Mouse (Mus musculus): ENCODE data around the gene Suclg2.

Suclg2 gene

GRCm38 (mm10) chr6:95552339-95552950 is 166.2 kb downstream of the Suclg2 start:
- no peak for DNase-seq (ENCODE audit: low spot score)

- peak; percentile 31 for DNase-seq (ENCODE audit: low spot score)
Observed at GRCm38 (mm10) chr6:95551000-95551399, 167.6 kb downstream of the Suclg2 start.

- no peak for DNase-seq (ENCODE audit: low spot score)
Observed at GRCm38 (mm10) chr6:95546189-95546832, 172.3 kb downstream of the Suclg2 start.

- DNase-seq (ENCODE audit: low spot score), result no peak
Observed at GRCm38 (mm10) chr6:95545714-95546113, 172.9 kb downstream of the Suclg2 start.

GRCm38 (mm10) chr6:95545296-95545695 is 173.3 kb downstream of the Suclg2 start:
- no peak for DNase-seq (ENCODE audit: low spot score)

GRCm38 (mm10) chr6:95535191-95535590 is 183.4 kb downstream of the Suclg2 start:
- no peak for DNase-seq (ENCODE audit: low spot score)

- peak; percentile 28 for DNase-seq (ENCODE audit: low spot score)
Observed at GRCm38 (mm10) chr6:95519846-95520245, 198.8 kb downstream of the Suclg2 start.

- no peak for DNase-seq (ENCODE audit: low spot score)
Observed at GRCm38 (mm10) chr6:95518406-95518805, 200.2 kb downstream of the Suclg2 start.

GRCm38 (mm10) chr6:95515721-95516120 is 202.9 kb downstream of the Suclg2 start:
- DNase-seq (ENCODE audit: low spot score), result no peak

- no peak for DNase-seq (ENCODE audit: low spot score)
Observed at GRCm38 (mm10) chr6:95514726-95515125, 203.9 kb downstream of the Suclg2 start.

GRCm38 (mm10) chr6:95511689-95512088 is 206.9 kb downstream of the Suclg2 start:
- DNase-seq (ENCODE audit: low spot score), result no peak

GRCm38 (mm10) chr6:95500771-95501170 is 217.8 kb downstream of the Suclg2 start:
- no peak for DNase-seq (ENCODE audit: low spot score)

- DNase-seq (ENCODE audit: low spot score), result no peak
Observed at GRCm38 (mm10) chr6:95499639-95500038, 219.0 kb downstream of the Suclg2 start.

GRCm38 (mm10) chr6:95492216-95492956 is 226.2 kb downstream of the Suclg2 start:
- DNase-seq (ENCODE audit: low spot score), result no peak

- DNase-seq (ENCODE audit: low spot score), result peak; percentile 52
Observed at GRCm38 (mm10) chr6:95491043-95491442, 227.6 kb downstream of the Suclg2 start.

- DNase-seq (ENCODE audit: low spot score), result no peak
Observed at GRCm38 (mm10) chr6:95485791-95486190, 232.8 kb downstream of the Suclg2 start.

GRCm38 (mm10) chr6:95484183-95484818 is 234.3 kb downstream of the Suclg2 start:
- peak; percentile 78 for DNase-seq (ENCODE audit: low spot score)

- DNase-seq (ENCODE audit: low spot score), result no peak
Observed at GRCm38 (mm10) chr6:95483686-95484085, 234.9 kb downstream of the Suclg2 start.

- DNase-seq (ENCODE audit: low spot score), result no peak
Observed at GRCm38 (mm10) chr6:95483127-95483526, 235.5 kb downstream of the Suclg2 start.

GRCm38 (mm10) chr6:95479801-95480200 is 238.8 kb downstream of the Suclg2 start:
- no peak for DNase-seq (ENCODE audit: low spot score)

GRCm38 (mm10) chr6:95469521-95469920 is 249.1 kb downstream of the Suclg2 start:
- peak; percentile 23 for DNase-seq (ENCODE audit: low spot score)

- DNase-seq (ENCODE audit: low spot score), result no peak
Observed at GRCm38 (mm10) chr6:95465322-95465721, 253.3 kb downstream of the Suclg2 start.

- no peak for DNase-seq (ENCODE audit: low spot score)
Observed at GRCm38 (mm10) chr6:95459372-95459771, 259.2 kb downstream of the Suclg2 start.

Measured in embryo, embryonic 10.5 days (tissue).